Mouse (Mus musculus): ENCODE results near the gene Cabp7.

Gene Cabp7

GRCm38 (mm10) chr11:4704072-4704964 lies 42.3 kb downstream of the Cabp7 start, which contains the start of the genes Uqcr10 and Zmat5:
Gene Uqcr10 (minus strand): TSS chr11:4704342.
Gene Zmat5 (plus strand): TSS chr11:4704678.
- DNase-seq (ENCODE audit: low spot score), result peak; percentile 98

GRCm38 (mm10) chr11:4703688-4704071 lies 42.9 kb downstream of the Cabp7 start:
- DNase-seq (ENCODE audit: low spot score), result peak; percentile 59

GRCm38 (mm10) chr11:4700726-4701125 lies 45.9 kb downstream of the Cabp7 start:
- DNase-seq (ENCODE audit: low spot score), result no peak

GRCm38 (mm10) chr11:4697043-4697983 lies 49.3 kb downstream of the Cabp7 start:
- peak; percentile 69 for DNase-seq (ENCODE audit: low spot score)

GRCm38 (mm10) chr11:4692162-4692561 lies 54.4 kb downstream of the Cabp7 start:
- DNase-seq (ENCODE audit: low spot score), result no peak

- DNase-seq (ENCODE audit: low spot score), result no peak
Observed at GRCm38 (mm10) chr11:4691213-4691612, 55.4 kb downstream of the Cabp7 start.

GRCm38 (mm10) chr11:4690353-4690752 lies 56.2 kb downstream of the Cabp7 start:
- no peak for DNase-seq (ENCODE audit: low spot score)

- DNase-seq (ENCODE audit: low spot score), result no peak
Observed at GRCm38 (mm10) chr11:4688632-4689380, 57.8 kb downstream of the Cabp7 start.

GRCm38 (mm10) chr11:4687874-4688273 lies 58.7 kb downstream of the Cabp7 start:
- DNase-seq (ENCODE audit: low spot score), result no peak

GRCm38 (mm10) chr11:4687027-4687426 lies 59.6 kb downstream of the Cabp7 start:
- no peak for DNase-seq (ENCODE audit: low spot score)
